Mouse (Mus musculus) cerebellum, adult 2 months (tissue): ENCODE measurements around the gene Trf.

Source experiments
- CTCF ChIP-seq: fragments of 200-500 bp; IDR thresholded peaks from 2 replicates; pipeline ENCODE4 v1.5.1; 2011; ENCODE audit warnings: low read depth, mild to moderate bottlenecking, control low read depth, low read length, moderate library complexity, borderline replicate concordance; ENCODE audit not compliant: insufficient read depth
- POLR2A ChIP-seq: fragments of 200-500 bp; IDR thresholded peaks from 2 replicates; pipeline ENCODE4 v1.6.1; 2011; ENCODE audit warnings: low read length, control low read depth, borderline replicate concordance; ENCODE audit not compliant: insufficient read depth

DNA sequence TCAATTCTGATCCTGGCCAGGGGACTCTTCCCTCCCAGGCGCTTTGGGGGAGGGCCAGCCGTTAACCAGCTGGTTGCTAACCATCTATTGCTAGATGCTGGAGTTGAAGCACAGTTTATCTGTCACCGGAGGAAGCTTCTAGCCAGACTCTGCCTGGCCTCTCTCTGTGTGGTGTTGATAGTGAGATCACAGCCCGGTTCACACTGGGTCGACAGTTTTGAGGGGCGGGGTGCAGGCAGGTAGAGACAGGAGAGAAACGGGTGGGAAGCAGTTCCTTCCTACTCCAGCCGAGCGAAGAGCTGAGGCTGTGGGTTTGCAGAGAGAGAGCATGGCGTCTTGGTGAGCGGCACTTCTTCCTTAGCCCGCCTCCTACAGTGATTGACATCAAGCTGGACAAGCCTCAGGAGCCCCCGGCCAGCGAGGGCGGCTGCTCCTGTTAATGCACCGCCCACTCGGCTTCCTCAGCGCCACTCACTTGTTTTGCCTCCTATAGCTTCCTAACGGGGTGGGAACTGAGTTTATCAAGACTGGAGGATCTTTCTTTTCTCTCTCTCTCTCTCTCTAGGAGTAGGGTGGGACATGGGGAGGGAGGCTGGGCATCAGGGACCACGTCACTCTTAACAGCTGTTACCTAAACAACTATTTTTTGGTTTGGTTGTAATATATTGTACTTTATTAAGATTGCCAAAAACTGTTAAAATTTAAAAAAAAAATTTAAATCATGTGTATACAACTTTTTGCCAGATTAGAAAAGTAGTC is 49.3 kb downstream of the Trf start:
- TF ChIP-seq CTCF = no peak
- no peak for TF ChIP-seq POLR2A
